Mouse (Mus musculus): Measurements from ENCODE around the gene Itgb2l. TPM values are rescaled to one million over a fixed set of nuclear protein-coding genes. Genes with fewer than 3 reads are reported as not detected.

Itgb2l gene
- polyA plus RNA-seq, 1 experiment from 2014 or later = not detected

DNA sequence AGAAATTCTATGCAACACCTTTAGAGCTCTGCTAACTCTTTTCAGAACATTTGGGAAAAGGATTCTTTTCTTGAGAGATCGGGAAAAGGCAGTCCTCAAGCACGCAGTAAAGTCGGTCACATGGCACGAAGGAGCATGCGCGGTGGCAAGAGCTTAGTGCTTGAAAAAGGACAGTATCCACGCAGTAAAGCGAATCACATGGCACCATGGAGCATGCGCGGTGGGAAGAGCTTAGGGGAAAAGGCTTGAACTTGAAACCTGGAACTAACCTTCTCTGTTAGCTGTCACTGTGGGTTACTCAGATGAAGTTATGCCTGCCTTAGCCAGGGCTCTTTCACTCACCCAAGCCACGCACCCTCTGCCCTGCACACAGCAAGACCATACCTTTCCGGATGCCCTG lies 62.0 kb downstream of the Itgb2l start:
- Histone ChIP-seq H3K9ac (no peak overlapping the region), H3K27me3 (no peaks in the 10 kb centered on the region), H3K27ac (replicated peaks) (no peak overlapping the region), H3K9me3 (no peaks in the 10 kb centered on the region), H3K4me3 (no peak overlapping the region), H3K36me3 (no peaks in the 10 kb centered on the region), H3K4me2 (no peak overlapping the region), H3K4me1 (replicated peaks) (no peaks in the 10 kb centered on the region)
- WGBS = 91% methylated on average over 12 of the region's 12 CpGs
- no peak for ATAC-seq (ENCODE audit: low read depth)

DNA sequence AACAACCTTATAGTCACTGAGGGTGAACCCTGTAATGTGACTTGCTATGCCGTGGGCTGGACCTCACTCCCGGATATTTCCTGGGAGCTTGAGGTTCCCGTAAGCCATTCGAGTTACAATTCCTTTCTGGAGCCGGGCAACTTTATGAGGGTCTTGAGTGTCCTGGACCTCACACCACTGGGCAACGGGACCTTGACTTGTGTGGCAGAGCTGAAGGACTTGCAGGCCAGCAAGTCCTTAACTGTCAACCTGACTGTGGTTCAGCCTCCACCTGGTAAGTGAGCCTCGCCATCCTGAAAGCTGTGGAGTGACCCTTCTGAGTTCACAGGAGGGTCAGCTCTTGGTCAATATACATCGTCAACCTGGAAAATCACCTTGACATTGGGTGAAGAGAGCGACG lies 65.3 kb downstream of the Itgb2l start:
- Histone ChIP-seq H3K4me2 (no peak overlapping the region), H3K36me3 (no peaks in the 10 kb centered on the region), H3K27ac (replicated peaks) (no peak overlapping the region), H3K9ac (no peak overlapping the region), H3K4me1 (replicated peaks) (no peaks in the 10 kb centered on the region), H3K4me3 (no peak overlapping the region), H3K9me3 (no peaks in the 10 kb centered on the region), H3K27me3 (no peaks in the 10 kb centered on the region)
- WGBS = 92% methylated on average over 10 of the region's 10 CpGs
- ATAC-seq (ENCODE audit: low read depth) = no peak

DNA sequence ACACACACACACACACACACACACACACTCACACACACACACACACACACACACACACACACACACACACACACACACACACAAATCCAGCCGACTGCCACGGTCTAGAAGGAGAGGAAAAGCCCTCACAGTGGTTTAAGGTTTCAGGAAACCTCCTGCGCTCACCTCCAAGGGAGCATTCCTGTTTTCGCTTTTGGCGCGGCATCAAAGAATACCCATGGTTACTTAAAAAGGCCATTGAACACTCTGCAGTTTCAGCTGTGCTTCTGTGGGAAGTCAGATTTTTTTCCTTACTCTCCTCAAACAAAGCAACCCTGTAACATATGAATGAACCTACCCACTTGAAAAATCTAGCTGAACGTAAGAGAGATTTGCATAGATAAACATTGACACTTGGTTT lies 67.1 kb downstream of the Itgb2l start:
- 19% methylated on average over 7 of the region's 7 CpGs for WGBS
- no peak overlapping the region for H3K4me3 ChIP-seq
- H3K9me3 ChIP-seq = no peaks in the 10 kb centered on the region
- no peaks in the 10 kb centered on the region for H3K36me3 ChIP-seq
- no peak overlapping the region for H3K9ac ChIP-seq
- ATAC-seq (ENCODE audit: low read depth) = no peak
- no peak overlapping the region for H3K27ac ChIP-seq (replicated peaks)
- H3K27me3 ChIP-seq = no peaks in the 10 kb centered on the region
- H3K4me2 ChIP-seq = no peak overlapping the region
- no peaks in the 10 kb centered on the region for H3K4me1 ChIP-seq (replicated peaks)

DNA sequence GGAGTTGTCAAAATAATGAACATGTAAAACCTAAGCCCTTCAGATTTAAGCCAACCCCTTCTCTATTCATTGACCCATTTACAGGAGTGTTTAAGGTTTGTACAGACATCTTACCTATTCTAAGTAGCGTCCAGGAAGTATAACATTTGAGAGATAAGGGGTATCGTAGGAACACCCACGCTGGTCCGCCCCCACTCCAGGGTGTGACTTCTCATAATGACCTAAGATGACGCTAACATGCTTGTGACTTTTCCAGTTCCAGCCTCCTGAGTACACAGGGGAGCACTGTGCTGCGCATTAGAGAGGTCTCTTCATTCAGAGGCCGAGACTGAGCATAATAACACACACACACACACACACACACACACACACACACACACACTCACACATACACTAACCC lies 67.9 kb downstream of the Itgb2l start:
- Histone ChIP-seq H3K27me3 (no peaks in the 10 kb centered on the region), H3K4me2 (no peak overlapping the region), H3K36me3 (no peaks in the 10 kb centered on the region), H3K27ac (replicated peaks) (no peak overlapping the region), H3K4me1 (replicated peaks) (no peaks in the 10 kb centered on the region), H3K9ac (no peak overlapping the region), H3K9me3 (no peaks in the 10 kb centered on the region), H3K4me3 (no peak overlapping the region)
- no peak for ATAC-seq (ENCODE audit: low read depth)
- 91% methylated on average over 7 of the region's 7 CpGs for WGBS

GRCm38 (mm10) chr16:96372752-96373118 lies 70.7 kb downstream of the Itgb2l start:
- WGBS = 77% methylated on average over 8 of the region's 8 CpGs
- H3K36me3 ChIP-seq = no peaks in the 10 kb centered on the region
- no peak for ATAC-seq (ENCODE audit: low read depth)
- no peak overlapping the region for H3K4me3 ChIP-seq
- no peak overlapping the region for H3K4me2 ChIP-seq
- H3K9me3 ChIP-seq = no peaks in the 10 kb centered on the region
- H3K9ac ChIP-seq = no peak overlapping the region
- H3K27me3 ChIP-seq = no peaks in the 10 kb centered on the region
- no peaks in the 10 kb centered on the region for H3K4me1 ChIP-seq (replicated peaks)
- no peak overlapping the region for H3K27ac ChIP-seq (replicated peaks)

Other genes starting within 250 kb of the Itgb2l start
- 3.0 and 4.6 TPM in 2 replicates for gene Sh3bgr, start 243.2 kb downstream of the Itgb2l start, polyA plus RNA-seq (2015; fragmentation: Nextera tagmentation; extraction: Ambion mirVana)
- 2.3 and 3.0 TPM in 2 replicates for gene B3galt5, start 207.8 kb downstream of the Itgb2l start, polyA plus RNA-seq (2015; fragmentation: Nextera tagmentation; extraction: Ambion mirVana)
- 133 and 136 TPM in 2 replicates for gene Pcp4, start 24.0 kb upstream of the Itgb2l start, polyA plus RNA-seq (2015; fragmentation: Nextera tagmentation; extraction: Ambion mirVana)

Data from neural tube, embryonic 13.5 days (tissue).